Mouse (Mus musculus) testis, postnatal 10 days (tissue): ENCODE data around the gene Lmna.
A peak's percentile ranks its signal among the peaks of the same experiment; 100 is the strongest.

Experiments
- DNase-seq: peaks from one replicate; pipeline ENCODE4 v3.0.0; 2021; ENCODE audit warnings: low spot score

Gene Lmna

GRCm38 (mm10) chr3:88446471-88447123, 63.2 kb downstream of the Lmna start:
- DNase-seq = no peak

- DNase-seq = no peak
Observed at GRCm38 (mm10) chr3:88442888-88443287, 66.9 kb downstream of the Lmna start.

GRCm38 (mm10) chr3:88442488-88442887, 67.3 kb downstream of the Lmna start:
- no peak for DNase-seq

- DNase-seq = peak; percentile 71
Observed at GRCm38 (mm10) chr3:88440500-88441381, 69.0 kb downstream of the Lmna start.

GRCm38 (mm10) chr3:88439582-88439981, 70.2 kb downstream of the Lmna start:
- no peak for DNase-seq

- DNase-seq = no peak
Observed at GRCm38 (mm10) chr3:88437454-88437853, 72.3 kb downstream of the Lmna start.

- peak; percentile 79 for DNase-seq
Observed at GRCm38 (mm10) chr3:88436395-88437201, 73.2 kb downstream of the Lmna start.

GRCm38 (mm10) chr3:88435515-88435914, 74.2 kb downstream of the Lmna start:
- DNase-seq = no peak
